Mouse (Mus musculus) mouse embryonic stem cell (cell line): ENCODE measurements around the gene Atad1.

ENCODE experiments used
- in situ Hi-C, 2 experiments: fragments of 300-500 bp; cut with MboI; formaldehyde crosslinking; loops; 1 replicate in 1 of 2; 3 replicates in 1 of 2; pipeline ENCODE4 v1.14.3; 2019 to 2020; ENCODE audit warnings: low sequenced_read_pairs in 2 of 2, low pct_unique_long_range_greater_than_20kb in 1 of 2, mixed read lengths in 1 of 2; ENCODE audit not compliant: unreplicated experiment in 1 of 2

Gene Atad1

DNA sequence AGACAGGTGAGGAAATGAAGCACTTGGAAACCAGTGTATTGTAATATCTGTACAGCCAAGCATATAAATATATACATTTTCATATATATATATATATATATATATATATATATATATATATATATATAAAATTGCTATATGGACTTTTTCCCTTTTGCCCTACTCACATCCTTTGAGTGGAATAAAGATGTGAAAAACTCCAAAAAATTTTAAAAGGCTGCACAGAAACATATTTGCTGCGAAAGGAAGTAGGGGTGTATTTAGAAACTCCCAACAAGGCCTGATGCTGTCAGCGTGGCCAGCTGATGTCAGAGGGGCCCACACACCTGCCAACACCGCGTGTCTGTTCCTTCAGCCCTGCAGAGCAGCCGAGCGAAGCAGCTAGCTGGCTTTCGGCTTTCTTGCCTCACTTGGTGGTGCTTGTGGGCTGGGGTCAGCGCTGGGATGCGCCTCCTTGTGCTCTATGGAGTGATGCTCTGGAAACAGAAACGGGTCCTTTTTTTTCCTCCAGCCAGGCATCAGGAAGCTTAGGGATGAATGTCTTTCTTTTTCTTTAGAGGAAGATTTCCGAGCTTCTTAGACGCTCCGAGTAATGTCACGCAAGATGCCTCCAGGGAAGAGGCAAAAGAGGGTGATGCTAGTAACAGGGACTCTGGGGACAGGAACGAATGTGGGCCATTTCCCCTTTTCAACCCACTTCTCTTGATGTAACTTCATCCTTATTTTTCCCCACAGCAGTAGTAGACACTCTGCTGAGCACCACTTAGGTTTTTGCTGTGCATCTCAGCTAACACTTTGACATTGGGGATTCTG, 14.8 kb upstream of the Atad1 start:
- in situ Hi-C loops = no loop called here

DNA sequence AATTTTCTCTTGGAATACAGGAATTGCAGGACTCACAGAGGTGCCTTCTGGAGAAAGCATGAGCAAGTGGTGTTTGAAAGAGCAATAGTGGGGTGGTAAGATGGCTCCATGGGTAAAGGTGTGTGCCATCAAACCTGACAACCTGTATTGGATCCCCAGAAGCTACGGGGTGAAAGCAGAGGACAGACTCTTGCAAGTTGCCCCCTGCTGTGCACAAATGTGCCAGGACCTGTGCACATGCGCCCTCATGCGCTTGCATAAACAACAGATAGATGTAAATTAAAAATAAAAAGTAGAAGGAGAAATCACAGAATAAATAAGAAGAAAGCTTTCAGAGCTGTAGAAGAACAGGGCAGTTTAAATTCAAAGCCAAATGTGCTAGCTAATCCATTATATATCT, 13.8 kb upstream of the Atad1 start:
- in situ Hi-C loops = no loop called here

DNA sequence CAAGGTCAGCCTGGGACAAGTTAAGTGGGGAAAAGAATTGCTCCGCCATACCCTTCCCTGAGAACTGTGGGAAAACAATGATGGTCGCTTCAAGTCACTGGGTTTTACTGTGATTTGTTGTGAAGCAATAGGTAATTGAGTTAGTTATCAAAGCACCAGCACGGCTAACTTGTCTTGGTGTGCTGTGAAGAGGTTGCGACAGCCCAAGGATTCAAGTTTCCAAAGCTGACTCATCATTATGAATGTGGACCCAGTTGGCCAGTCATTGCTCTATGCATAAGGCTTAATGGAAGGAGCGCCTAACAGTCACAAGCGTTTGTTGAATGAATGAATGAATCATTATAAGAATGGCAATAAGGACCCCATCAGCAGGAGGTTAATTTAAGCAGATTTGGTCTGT, 12.8 kb upstream of the Atad1 start:
- in situ Hi-C loops = no loop called here

DNA sequence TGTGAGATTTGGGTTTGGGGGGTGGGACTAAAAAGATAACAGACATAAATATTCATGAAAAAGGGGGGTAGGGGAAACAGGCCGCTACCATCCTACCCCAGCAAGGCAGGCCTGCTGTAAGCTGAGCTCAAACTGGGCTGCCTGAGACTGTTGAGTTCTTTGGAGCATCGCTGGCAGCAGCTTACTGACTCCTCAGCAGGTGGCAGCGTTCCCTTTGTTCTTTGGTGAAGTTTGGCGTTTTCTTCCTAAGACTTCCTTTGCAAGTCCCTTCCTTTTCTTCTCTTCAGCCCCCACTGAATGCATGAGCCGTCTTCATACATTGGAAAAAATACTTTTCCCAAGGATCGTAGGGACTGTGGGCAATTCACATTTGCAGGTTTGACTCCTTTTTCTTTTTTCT, 9.8 kb upstream of the Atad1 start:
- in situ Hi-C loops = no loop called here

DNA sequence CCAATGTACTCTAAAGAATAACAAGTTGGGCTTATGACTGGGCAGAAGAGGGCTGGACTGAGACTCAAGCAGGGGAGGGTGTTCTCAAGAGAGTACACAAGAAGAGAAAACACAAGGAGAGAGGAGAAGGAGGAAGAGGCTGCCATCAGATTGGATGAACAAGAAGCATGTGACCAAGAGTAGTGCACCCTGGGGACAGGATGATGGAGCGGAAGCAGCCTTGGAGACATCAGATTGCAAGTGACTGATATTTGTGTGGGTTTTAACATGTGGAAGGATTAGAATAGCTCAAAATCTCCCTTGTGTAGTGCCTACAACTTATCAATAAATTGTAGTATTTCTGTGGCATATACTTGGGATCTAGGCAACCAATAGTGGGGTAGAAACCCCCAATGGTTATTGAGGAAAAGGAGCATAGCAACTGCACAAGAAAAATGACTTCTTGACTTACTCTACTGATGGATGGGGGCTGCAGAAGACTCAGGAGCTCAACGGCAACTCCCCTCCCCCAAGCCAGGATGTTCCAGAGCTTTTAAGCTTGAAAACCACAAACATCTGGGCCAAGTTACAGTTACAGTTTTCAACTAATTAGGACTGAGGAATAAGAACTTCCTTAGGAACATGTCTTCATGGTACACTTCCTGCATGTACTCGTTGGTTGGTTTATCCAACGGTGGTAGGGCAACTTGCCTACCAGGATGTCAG, 1.2 kb upstream of the Atad1 start:
- in situ Hi-C loops = no loop called here

DNA sequence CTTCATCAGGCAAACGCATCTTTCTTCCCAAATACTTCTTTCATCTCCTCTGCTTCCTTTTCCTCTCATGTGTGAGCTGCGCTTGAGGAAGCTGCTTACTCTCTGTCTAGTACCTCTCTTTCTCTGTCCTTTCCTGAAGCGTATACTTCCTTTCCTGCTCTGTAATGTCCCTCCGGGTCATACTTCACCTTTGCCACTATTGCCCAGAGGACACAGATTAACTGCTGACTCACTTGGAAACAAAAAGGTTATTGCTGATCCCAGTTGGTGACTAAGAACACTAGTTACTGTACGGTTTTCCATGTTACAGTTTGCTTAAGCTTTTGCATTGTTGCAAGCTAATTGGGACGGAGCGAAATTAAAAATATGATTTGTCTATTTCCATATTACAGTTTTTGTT, 1.7 kb downstream of the Atad1 start:
- in situ Hi-C loops = no loop called here

DNA sequence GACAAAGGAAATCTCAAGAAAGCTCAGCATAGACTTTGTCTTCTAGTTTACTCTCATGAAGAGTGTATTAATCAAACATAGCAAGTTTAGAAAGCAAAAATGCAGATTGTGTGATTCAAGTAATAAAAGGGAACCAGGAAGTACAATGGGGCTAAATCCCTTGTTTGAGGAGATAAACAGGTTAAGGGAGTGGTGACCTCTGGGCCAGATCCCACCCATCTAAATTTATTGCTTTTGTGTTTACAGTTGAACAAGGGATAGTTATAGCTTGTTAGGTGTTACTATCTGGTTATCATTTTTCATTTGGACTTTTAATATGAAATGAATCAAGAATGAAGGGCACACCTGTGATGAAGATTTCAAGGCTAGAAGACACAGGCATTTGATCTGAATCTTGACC, 6.7 kb downstream of the Atad1 start:
- in situ Hi-C loops = no loop called here

DNA sequence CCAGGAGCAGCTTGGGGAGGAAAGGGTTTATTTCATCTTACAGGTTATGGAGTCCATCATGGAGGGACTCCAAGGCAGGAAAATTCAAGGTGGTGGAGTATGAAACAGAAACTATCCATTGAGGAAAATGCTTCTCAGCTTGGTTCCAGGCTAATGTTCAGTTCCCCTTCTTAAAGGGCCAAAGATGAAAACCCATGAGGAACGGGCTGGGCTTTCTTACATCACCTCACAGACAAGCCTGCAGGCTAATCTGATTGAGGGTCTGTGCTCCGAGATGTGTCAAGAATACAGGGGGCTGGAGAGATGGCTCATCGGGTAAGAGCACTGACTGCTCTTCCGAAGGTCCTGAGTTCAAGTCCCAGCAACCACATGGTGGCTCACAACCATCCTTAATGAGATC, 9.8 kb downstream of the Atad1 start:
- in situ Hi-C loops = loop anchor here in 1 of 2 experiments (10.0 kb wide), 1 partner anchor 225 kb away; no protein-coding TSS in a partner anchor

DNA sequence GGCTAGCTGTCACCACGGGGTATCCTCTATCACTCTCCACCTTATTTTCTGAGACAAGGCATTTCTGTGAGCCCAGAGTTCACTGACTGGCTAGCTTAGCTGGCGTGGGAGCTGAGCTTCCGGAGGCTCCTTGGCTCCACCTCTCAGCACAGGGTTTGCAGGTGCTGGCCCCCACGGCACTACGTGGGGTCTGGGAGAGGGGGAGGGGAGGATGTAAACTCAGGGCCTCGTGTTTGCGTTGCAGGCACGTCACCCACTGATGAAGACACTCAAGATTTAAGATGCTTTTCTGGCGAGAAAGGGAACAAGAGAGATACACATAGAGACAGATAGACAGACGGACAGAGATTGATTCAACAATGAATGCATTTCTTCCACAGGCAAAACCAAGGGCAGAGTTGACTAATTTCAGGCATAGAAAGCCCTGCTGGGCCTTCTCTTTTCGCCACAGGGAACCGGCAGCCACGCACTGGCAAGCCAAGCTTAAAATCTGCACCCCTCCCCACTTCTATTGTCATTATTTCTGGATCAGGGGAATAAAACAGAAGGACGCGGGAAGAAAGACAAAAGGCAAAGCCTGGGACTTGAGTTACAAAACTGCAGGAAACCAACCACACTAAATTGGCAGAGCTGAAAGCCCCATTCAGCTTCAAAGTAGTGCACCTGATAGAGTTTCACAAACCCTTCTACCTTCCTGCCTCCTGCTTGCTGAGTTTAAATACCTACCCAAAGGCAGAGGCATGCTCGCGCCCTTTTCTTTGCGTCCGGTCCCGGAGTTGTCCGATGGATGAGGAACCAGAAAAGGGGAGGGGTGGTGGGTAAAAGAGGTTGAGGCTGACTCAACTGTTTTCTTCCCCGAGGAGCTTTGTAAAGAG, 12.9 kb downstream of the Atad1 start:
- in situ Hi-C loops = loop anchor here in 1 of 2 experiments (10.0 kb wide), 1 partner anchor 228 kb away; no protein-coding TSS in a partner anchor

DNA sequence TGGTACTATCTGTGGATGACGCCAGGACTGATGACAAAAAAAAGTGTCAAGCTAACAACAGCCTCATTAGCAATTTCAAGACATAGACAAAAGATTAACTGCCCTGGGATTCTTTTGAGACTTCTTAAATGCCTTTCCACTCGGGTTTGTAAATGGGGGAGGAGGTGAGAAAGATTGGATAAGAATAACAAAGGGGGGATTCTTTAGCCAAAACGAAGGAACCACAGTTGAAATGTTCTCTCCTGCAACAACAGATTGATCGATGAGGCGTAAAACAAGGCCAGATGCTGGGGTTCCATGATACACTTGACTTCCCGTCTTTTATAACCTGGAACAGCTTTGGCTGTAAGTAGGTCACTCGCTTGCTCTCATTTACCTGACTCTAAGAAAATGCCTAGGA, 15.8 kb downstream of the Atad1 start:
- in situ Hi-C loops = loop anchor here (5.0 to 25.0 kb wide), 4 partner anchors 33 to 638 kb away; partner anchors contain the start of gene Pten (in 2 of the 2)

DNA sequence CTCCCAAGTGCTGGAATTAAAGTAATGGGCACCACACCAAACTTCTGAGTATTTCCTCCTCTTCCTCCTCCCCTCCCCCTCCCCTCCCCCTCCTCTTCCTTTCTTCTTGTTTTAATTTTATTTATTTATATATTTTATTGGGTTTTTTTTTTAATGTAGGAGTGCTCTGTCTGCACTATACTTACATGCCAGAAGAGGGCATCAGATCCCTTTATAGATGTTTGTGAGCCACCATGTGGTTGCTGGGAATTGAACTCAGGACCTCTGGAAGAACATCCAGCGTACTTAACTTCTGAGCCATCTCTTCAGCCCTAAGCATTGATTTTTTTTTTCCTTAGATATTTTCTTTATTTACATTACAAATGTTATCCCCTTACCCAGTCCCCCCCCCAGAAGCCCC, 19.3 kb downstream of the Atad1 start:
- in situ Hi-C loops = loop anchor here (5.0 to 25.0 kb wide), 4 partner anchors 37 to 642 kb away; partner anchors contain the start of gene Pten (in 2 of the 2)

DNA sequence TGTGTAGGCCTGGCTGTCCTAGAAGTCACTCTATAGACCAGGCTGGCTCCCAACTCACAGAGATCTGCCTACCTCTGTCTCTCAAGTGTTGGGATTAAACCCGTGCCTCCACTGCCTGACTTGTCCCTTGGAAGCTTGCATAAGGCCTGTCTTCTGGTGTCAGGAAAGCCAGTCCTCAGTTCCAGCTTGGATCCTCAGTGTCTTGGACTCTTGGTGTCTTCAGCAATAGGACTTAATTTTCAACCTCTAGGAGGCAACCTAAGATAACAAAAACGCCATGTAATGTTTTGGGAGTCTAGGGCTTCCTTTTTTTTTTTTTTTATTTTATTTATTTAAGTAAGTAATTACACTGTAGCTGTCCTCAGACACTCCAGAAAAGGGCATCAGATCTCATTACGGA, 22.0 kb downstream of the Atad1 start:
- in situ Hi-C loops = loop anchor here (5.0 to 25.0 kb wide), 4 partner anchors 237 to 647 kb away; no protein-coding TSS in a partner anchor

DNA sequence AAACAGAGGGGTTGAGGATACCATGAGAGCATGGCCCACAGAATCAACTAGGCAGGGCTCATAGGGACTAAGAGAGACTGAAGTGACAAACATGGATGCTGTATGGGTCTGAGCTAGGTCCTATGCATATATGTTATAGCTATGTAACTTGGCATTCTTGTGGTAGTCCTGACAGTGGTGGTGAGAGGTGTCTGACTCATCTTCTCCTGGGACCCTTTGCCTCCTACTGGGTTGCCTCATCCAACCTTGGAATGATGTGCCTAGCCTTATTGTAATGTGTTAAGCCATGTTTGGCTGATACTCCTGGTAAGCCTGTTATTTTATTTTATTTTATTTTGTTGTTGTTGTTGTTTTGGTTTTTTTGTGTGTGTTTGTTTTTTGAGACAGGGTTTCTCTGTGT, 23.9 kb downstream of the Atad1 start:
- in situ Hi-C loops = loop anchor here (5.0 to 25.0 kb wide), 4 partner anchors 239 to 649 kb away; no protein-coding TSS in a partner anchor

DNA sequence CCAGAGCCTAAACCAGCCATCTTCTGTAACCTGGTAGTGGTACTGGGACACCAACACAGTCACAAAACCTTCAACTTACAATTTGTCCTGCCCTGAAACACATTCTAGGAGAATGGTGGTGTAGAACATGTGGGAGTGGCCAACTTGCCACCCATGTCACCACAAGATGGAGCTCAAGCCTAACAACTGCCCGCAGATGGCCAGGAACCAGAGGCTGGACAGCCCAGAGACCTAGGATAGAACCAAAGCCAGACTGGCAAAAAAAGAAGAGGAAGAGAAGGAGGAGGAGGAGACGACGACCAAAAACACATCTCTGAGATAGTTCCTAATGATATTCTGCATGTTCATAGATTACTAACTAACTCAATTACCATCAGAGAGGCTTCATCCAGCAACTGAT, 24.4 kb downstream of the Atad1 start:
- in situ Hi-C loops = loop anchor here (5.0 to 25.0 kb wide), 4 partner anchors 240 to 650 kb away; no protein-coding TSS in a partner anchor

DNA sequence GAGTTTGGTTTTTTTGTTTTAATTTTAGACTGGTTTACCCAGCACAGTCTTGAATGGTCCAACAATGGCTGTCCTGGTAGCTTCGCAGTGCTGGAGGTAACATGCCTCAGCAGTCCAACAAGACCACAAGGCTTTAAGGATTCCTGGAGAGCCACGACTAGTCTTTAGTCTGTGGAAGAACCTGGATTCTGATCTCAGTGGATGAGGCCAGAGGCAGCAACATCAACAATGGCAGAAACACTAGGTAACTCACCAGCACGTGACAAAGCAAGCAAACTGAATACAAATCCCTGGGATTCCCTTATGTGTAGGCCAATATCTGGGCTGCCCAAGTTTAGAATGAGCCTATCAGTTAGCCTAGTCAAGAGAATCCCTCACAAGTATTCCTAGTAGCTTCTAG, 26.1 kb downstream of the Atad1 start:
- in situ Hi-C loops = loop anchor here (10.0 to 25.0 kb wide), 3 partner anchors 241 to 651 kb away; no protein-coding TSS in a partner anchor

DNA sequence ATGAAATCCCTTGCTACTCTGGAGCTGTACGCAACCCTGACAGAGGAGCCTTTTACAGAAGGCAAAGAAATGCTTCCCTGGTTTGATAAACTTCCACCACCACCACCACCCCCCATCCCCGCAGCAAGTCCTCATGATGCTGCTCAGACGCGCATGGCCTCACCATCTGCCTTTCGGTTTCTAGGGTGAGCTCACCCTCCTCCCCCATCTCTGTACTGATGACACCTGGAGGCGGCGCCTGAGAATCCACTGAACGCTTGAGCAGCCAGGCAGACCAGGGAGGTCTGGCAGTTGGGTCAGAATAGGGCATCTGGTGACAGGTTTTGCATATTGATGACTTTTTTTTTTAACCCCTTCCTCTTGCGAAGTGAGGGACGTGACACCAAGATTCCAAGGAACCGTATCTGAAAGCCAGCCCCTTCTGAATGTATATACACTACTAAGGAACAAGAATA, 27.0 kb downstream of the Atad1 start:
- in situ Hi-C loops = loop anchor here (10.0 to 25.0 kb wide), 3 partner anchors 242 to 652 kb away; no protein-coding TSS in a partner anchor

DNA sequence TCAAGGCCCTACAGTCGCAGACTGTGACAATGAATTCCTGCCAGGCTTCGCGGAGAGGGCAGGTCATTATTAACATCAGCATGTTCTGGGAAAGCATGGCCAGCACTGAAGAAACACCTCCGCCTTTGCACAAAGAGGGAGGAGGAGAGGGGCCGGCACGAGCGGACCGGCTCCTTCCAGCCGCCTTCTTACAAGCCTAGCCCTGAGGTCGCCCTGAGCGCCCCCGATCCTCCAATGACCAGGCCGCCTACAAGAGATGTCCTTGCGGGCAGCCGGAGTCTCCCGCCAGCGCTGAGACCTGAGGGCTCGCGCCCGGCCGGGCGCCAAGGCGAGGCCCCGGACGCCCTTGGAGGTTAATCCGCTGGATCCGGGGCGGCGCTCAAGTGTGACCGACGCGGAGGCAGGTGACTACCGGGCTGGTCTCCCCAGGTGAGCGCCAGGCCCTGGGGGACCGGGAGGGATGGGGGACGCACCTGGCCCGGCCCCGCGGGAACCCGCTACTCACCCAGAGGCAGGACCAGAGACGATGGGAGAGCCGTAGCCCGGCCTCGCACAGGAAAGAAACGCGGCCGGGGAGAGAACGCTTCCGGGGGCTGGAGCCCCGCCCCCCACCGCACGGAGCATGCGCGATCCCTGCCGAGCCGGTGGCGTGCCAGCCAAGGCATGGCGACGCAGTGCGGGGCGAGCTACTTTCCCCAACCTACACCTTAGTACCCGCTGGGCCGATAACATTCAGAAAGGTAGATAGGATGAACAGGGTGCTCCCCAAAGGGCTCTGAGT, 27.6 kb downstream of the Atad1 start:
- in situ Hi-C loops = loop anchor here (10.0 to 25.0 kb wide), 3 partner anchors 243 to 653 kb away; no protein-coding TSS in a partner anchor
